Mouse (Mus musculus) kidney, postnatal 0 days (tissue): ENCODE measurements around the gene Rasgrp1. TPM values are rescaled to one million over a fixed set of nuclear protein-coding genes. Genes with fewer than 3 reads are reported as not detected.

Experiments
- ATAC-seq: fragments of 200-750 bp; cut with Nextera tagmentation; replicated peaks from 2 replicates; pipeline ENCODE4 v1.8.0; 2017; ENCODE audit warnings: low read depth, moderate number of reproducible peaks, moderate TSS enrichment, moderate library complexity; ENCODE audit not compliant: low FRiP score
- DNase-seq: peaks from one replicate; pipeline ENCODE4 v3.0.0-alpha.2; 2016; ENCODE audit warnings: low spot score
- H3K27ac ChIP-seq: fragments of 300-500 bp; sonication (generic); 2 replicates; pipeline ENCODE4 v1.5.1; 2014; ENCODE audit warnings: mild to moderate bottlenecking
- H3K27me3 ChIP-seq: fragments of 300-500 bp; sonication (generic); 2 replicates; pipeline ENCODE4 v1.6.1; 2014; ENCODE audit warnings: low read length, mixed read lengths; ENCODE audit not compliant: insufficient read depth
- H3K36me3 ChIP-seq: fragments of 300-500 bp; sonication (generic); 2 replicates; pipeline ENCODE4 v1.6.1; 2014; ENCODE audit warnings: low read length, mixed read lengths; ENCODE audit not compliant: insufficient read depth
- H3K4me1 ChIP-seq: fragments of 300-500 bp; sonication (generic); replicated peaks from 2 replicates; pipeline ENCODE4 v1.6.1; 2014; ENCODE audit warnings: antibody characterized with exemption, low read length, mixed read lengths; ENCODE audit not compliant: insufficient read depth
- H3K4me2 ChIP-seq: fragments of 300-500 bp; sonication (generic); 2 replicates; pipeline ENCODE4 v1.6.1; 2014; ENCODE audit warnings: mild to moderate bottlenecking, low read length, moderate library complexity, mixed read lengths
- H3K4me3 ChIP-seq: fragments of 300-500 bp; sonication (generic); replicated peaks from 2 replicates; pipeline ENCODE4 v1.5.1; 2014; ENCODE audit warnings: low read depth, low read length
- H3K9ac ChIP-seq: fragments of 300-500 bp; sonication (generic); 2 replicates; pipeline ENCODE4 v1.6.1; 2014; ENCODE audit warnings: low read depth, low read length
- H3K9me3 ChIP-seq: fragments of 300-500 bp; sonication (generic); replicated peaks from 2 replicates; pipeline ENCODE4 v1.6.1; 2016; ENCODE audit warnings: low read length, inconsistent platforms, mixed read lengths
- CTCF ChIP-seq: IDR thresholded peaks from 2 replicates; pipeline ENCODE4 v1.5.1; 2016; ENCODE audit warnings: antibody characterized with exemption, low read depth, mild to moderate bottlenecking, moderate library complexity
- WGBS: fragments of 180-500 bp; shearing (Covaris S2); extraction: QIAGEN DNeasy Blood & Tissue Kit; methylation state at CpG from one replicate; pipeline ENCODE4 v1.1.7; 2014; 5-methylcytosine and 5-hydroxymethylcytosine counted together
- polyA plus RNA-seq: library from polyadenylated mRNA; unstranded; fragments of >200 nt; fragmentation: Nextera tagmentation; extraction: Ambion mirVana; gene quantifications from 2 replicates; pipeline ENCODE4 v1.2.1, GENCODE M21; 2015

Rasgrp1 gene
- polyA plus RNA-seq, 1 experiment from 2014 or later: 0.46 TPM

- no peak for TF ChIP-seq CTCF
- DNase-seq: no peak
- H3K27ac ChIP-seq: no peak overlapping the region
These were observed 7.1 kb downstream of the Rasgrp1 start for GRCm38 (mm10) chr2:117335552-117336188.

GRCm38 (mm10) chr2:117331634-117332033, 11.2 kb downstream of the Rasgrp1 start:
- H3K9ac ChIP-seq: no peak overlapping the region
- no peak for DNase-seq
- peak; percentile 52; the same call in 1 of the 2 replicates for ATAC-seq

More at GRCm38 (mm10) chr2:117335552-117336188, 7.1 kb downstream of the Rasgrp1 start:
- 41% methylated on average over 4 of the region's 4 CpGs for WGBS
- Histone ChIP-seq H3K9me3 (no peaks in the 10 kb centered on the region), H3K4me3 (no peak overlapping the region), H3K27me3 (no peaks in the 10 kb centered on the region), H3K9ac (no peak overlapping the region), H3K4me1 (no peaks in the 10 kb centered on the region), H3K4me2 (no peak overlapping the region), H3K36me3 (no peaks in the 10 kb centered on the region)
- no peak for ATAC-seq

GRCm38 (mm10) chr2:117328521-117329285, 14.1 kb downstream of the Rasgrp1 start:
- H3K27me3 ChIP-seq: no peaks in the 10 kb centered on the region
- H3K9ac ChIP-seq: no peak overlapping the region
- 74% methylated on average over 9 of the region's 9 CpGs for WGBS
- no peaks in the 10 kb centered on the region for H3K36me3 ChIP-seq
- no peak overlapping the region for H3K27ac ChIP-seq
- H3K4me2 ChIP-seq: no peak overlapping the region
- DNase-seq (no peak), ATAC-seq (no peak)
- no peaks in the 10 kb centered on the region for H3K9me3 ChIP-seq
- no peak for TF ChIP-seq CTCF
- H3K4me3 ChIP-seq: no peak overlapping the region
- no peaks in the 10 kb centered on the region for H3K4me1 ChIP-seq

More at GRCm38 (mm10) chr2:117331634-117332033, 11.2 kb downstream of the Rasgrp1 start:
- Histone ChIP-seq H3K27me3 (no peaks in the 10 kb centered on the region), H3K27ac (no peak overlapping the region), H3K4me1 (no peaks in the 10 kb centered on the region), H3K4me2 (no peak overlapping the region), H3K36me3 (no peaks in the 10 kb centered on the region), H3K9me3 (no peaks in the 10 kb centered on the region), H3K4me3 (no peak overlapping the region)
- TF ChIP-seq CTCF: peak; percentile 41
- 62% methylated on average over 5 of the region's 5 CpGs for WGBS

DNA sequence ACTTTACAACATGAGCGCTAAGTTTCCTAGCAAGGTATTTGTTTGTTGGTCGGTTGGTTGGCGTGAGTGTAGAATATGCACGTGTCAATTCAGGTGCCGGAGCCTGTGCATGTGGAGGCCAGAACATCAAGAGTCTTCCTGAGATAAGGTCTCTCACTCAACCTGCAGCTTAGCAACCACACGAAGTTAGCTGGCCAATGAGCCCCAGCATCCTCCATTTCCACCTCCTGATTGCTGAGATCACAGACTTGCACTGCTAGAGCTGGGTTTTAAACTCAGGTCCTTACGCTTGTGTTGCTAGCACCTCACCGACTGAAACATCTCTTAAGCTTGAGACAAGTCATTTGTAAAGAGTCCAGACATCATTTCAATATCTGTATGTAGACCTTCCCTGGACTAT, 20.4 kb downstream of the Rasgrp1 start:
- no peaks in the 10 kb centered on the region for H3K27me3 ChIP-seq
- no peaks in the 10 kb centered on the region for H3K36me3 ChIP-seq
- WGBS: 89% methylated on average over 8 of the region's 8 CpGs
- no peak overlapping the region for H3K9ac ChIP-seq
- no peak overlapping the region for H3K4me3 ChIP-seq
- H3K9me3 ChIP-seq: no peaks in the 10 kb centered on the region
- no peak for DNase-seq
- H3K4me1 ChIP-seq: no peaks in the 10 kb centered on the region
- H3K27ac ChIP-seq: no peak overlapping the region
- no peak for ATAC-seq
- no peak for TF ChIP-seq CTCF
- no peak overlapping the region for H3K4me2 ChIP-seq

GRCm38 (mm10) chr2:117321231-117321630, 21.6 kb downstream of the Rasgrp1 start:
- Histone ChIP-seq H3K4me2 (no peak overlapping the region), H3K36me3 (no peaks in the 10 kb centered on the region), H3K27ac (no peak overlapping the region), H3K9ac (no peak overlapping the region), H3K9me3 (no peaks in the 10 kb centered on the region), H3K27me3 (no peaks in the 10 kb centered on the region), H3K4me3 (no peak overlapping the region), H3K4me1 (no peaks in the 10 kb centered on the region)
- no peak for TF ChIP-seq CTCF
- DNase-seq (no peak), ATAC-seq (no peak)
- WGBS: 90% methylated on average over 3 of the region's 3 CpGs

DNA sequence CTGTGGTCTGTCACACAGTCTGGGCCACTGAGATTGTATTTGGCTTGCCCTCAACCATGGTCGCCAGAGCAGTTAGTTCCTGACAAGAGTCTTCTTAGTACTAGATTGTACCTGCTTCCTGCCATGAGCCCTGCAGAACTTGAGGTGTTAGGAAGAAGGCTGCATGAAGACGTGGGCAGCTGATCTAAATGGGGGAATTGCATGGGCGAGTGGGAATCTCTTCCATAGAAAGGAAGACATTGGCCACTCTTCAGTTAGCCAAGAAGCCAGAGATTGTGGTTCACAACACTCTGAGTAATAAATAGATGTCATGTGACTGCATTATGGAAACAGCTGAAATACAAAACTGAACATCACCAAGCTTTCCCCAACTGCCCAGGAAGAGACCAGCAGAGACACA, 23.8 kb downstream of the Rasgrp1 start:
- 80% methylated on average over 3 of the region's 3 CpGs for WGBS
- ATAC-seq: no peak
- Histone ChIP-seq H3K4me3 (no peak overlapping the region), H3K27ac (no peak overlapping the region), H3K4me2 (no peak overlapping the region), H3K36me3 (no peaks in the 10 kb centered on the region), H3K9ac (no peak overlapping the region), H3K9me3 (no peaks in the 10 kb centered on the region), H3K4me1 (no peaks in the 10 kb centered on the region), H3K27me3 (no peaks in the 10 kb centered on the region)
- no peak for DNase-seq
- TF ChIP-seq CTCF: no peak
